Mouse (Mus musculus): ENCODE data around the gene Efl1.

DNA sequence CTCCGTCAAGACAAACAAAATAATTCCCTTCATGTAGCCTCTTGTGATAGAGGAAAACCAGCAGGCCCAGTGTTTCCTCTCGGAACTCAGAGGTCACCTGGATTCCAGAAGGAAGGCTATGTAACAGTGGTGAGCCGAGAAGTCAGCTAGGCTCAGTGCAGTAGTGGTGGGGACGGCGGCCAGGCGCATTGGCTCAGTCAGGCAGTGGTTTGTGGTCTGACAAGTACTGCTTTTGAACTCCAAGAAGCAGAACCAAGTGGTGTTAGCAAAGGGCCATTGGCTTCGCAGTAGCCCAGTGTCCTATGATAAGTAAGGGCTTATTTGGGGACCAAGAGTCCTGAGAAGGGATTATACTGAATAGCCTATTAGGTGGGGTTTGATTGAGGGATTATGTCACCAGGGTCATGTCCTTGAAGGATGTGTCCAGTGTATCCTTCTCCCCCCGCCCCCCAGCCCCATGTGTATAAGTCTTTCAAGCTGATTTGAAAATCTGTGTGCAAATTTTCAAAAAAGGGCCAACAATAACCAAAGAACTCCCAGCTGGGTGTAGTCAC, 107.3 kb downstream of the Efl1 start:
- TF ChIP-seq ZC3H11A (IDR thresholded peaks at IDR 0.05; ENCODE audit: low read depth, low read length) = no peak
- TF ChIP-seq POLR2AphosphoS5 (IDR thresholded peaks at IDR 0.05; ENCODE audit: borderline replicate concordance, low read depth, low read length) = no peak
- no peak for TF ChIP-seq TCF12 (IDR thresholded peaks at IDR 0.05; ENCODE audit: low read depth, low read length)
- TF ChIP-seq ELF1 (IDR thresholded peaks at IDR 0.05; ENCODE audit: low read depth, low read length) = no peak
- TF ChIP-seq POLR2A (IDR thresholded peaks at IDR 0.05; ENCODE audit: control insufficient read depth in 1 of 2, insufficient read depth in 1 of 2, low read depth in 1 of 2, low read length in 2 of 2, poor library complexity in 1 of 2) = no peak
- no peak for TF ChIP-seq NELFE (IDR thresholded peaks at IDR 0.05; ENCODE audit: low read depth, low read length)
- no peak for TF ChIP-seq EP300 (IDR thresholded peaks at IDR 0.05; ENCODE audit: low read depth in 1 of 2, low read length in 2 of 2)
- TF ChIP-seq CTCF (IDR thresholded peaks at IDR 0.05 in 2 of 3, conservative IDR thresholded peaks at IDR 0.05 in 1 of 3; ENCODE audit: control insufficient read depth in 1 of 3, insufficient read depth in 1 of 3, low read depth in 2 of 3, low read length in 3 of 3, poor library complexity in 1 of 3, severe bottlenecking in 1 of 3) = no peak

Data from MEL (cell line).